Mouse (Mus musculus) liver, embryonic 12.5 days (tissue): Measurements from ENCODE around the gene Rpl4. TPM values are rescaled to one million over a fixed set of nuclear protein-coding genes. Genes with fewer than 3 reads are reported as not detected.
"Not testable (repeated sequence)": the region's sequence is repeated elsewhere in the genome, so short reads cannot be mapped to it uniquely, and the experiment has no call there.

Experiments used
- ATAC-seq: fragments of 200-750 bp; cut with Nextera tagmentation; 2 replicates; pipeline ENCODE4 v1.8.0; 2017; ENCODE audit warnings: moderate number of reproducible peaks, mild to moderate bottlenecking, moderate library complexity
- H3K27ac ChIP-seq: fragments of 300-500 bp; sonication (generic); 2 replicates; pipeline ENCODE4 v1.5.1; 2016; ENCODE audit warnings: mild to moderate bottlenecking
- H3K27me3 ChIP-seq: fragments of 300-500 bp; sonication (generic); replicated peaks from 2 replicates; pipeline ENCODE4 v1.6.1; 2016; ENCODE audit warnings: mild to moderate bottlenecking, moderate library complexity
- H3K36me3 ChIP-seq: fragments of 300-500 bp; sonication (generic); 2 replicates; pipeline ENCODE4 v1.6.1; 2016; ENCODE audit warnings: mild to moderate bottlenecking, moderate library complexity
- H3K4me1 ChIP-seq: fragments of 300-500 bp; sonication (generic); 2 replicates; pipeline ENCODE4 v1.6.1; 2016
- H3K4me2 ChIP-seq: fragments of 300-500 bp; sonication (generic); 2 replicates; pipeline ENCODE4 v1.6.1; 2016; ENCODE audit warnings: mild to moderate bottlenecking, moderate library complexity
- H3K4me3 ChIP-seq: fragments of 300-500 bp; sonication (generic); 2 replicates; pipeline ENCODE4 v1.5.1; 2016; ENCODE audit warnings: mild to moderate bottlenecking, moderate library complexity
- H3K9ac ChIP-seq: fragments of 300-500 bp; sonication (generic); 2 replicates; pipeline ENCODE4 v1.6.1; 2016; ENCODE audit warnings: mild to moderate bottlenecking, moderate library complexity
- H3K9me3 ChIP-seq: fragments of 300-500 bp; sonication (generic); replicated peaks from 2 replicates; pipeline ENCODE4 v1.6.1; 2016; ENCODE audit warnings: mild to moderate bottlenecking, moderate library complexity
- WGBS: fragments of 180-500 bp; shearing (Covaris S2); methylation state at CpG from one replicate; pipeline ENCODE4 v1.1.7; 2016; ENCODE audit not compliant: insufficient replicate concordance; 5-methylcytosine and 5-hydroxymethylcytosine counted together
- polyA plus RNA-seq: library from polyadenylated mRNA; unstranded; fragments of >200 nt; fragmentation: Nextera tagmentation; extraction: Ambion mirVana; gene quantifications from 2 replicates; pipeline ENCODE4 v1.2.1, GENCODE M21; 2016

The Rpl4 gene
- 1,196 and 1,210 TPM in 2 replicates for polyA plus RNA-seq

DNA sequence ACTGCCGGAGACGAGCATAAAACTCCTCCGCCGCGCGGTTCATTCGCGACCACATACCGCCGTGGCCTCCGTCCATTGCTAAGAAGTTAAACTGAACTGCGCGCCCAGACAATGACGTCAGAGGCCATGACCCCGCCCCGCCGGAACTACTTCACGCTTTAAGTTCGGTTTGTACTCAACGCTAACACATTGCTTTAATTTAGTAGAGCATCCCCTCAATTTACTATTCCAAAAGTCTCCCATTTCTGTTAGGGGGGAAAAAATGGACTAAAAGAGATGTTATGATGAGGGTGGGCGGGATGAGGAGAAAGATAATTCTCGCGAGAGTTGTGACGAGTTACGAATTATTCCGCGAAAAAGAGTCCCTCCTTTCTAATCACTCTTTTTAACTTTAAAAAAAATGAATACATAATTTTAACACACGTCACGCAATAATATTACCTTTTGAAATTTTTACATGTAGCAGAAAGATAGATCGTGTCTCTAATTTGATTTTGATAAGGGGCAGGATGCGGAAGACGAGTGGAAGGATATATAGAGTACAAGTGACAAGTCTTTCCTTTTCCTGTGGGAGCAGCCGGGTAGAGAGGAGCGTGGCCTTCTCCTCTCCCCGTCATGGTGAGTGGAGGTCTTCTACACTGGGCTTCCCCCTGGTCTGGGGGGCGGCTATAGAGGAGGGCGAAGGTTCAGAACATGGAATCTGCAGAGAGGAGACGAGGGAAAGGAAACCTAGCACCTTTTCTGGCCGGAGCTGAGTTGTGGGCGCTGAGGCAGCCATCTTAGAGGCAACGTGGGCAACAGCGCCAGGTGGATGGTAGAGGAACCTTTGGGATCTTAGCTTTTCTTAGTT, at the start of gene Rpl4, which contains the start of gene Zwilch:
Gene Rpl4, plus strand, starts transcription at position 560 of the 850 bp plus-strand sequence.
Gene Zwilch, minus strand, starts transcription at position 289 of the 850 bp plus-strand sequence.
- peak within 1 kb of the TSS; percentile 73 for H3K4me2 ChIP-seq
- ATAC-seq: peak; percentile 73
- peak within 1 kb of the TSS; percentile 87 for H3K27ac ChIP-seq
- H3K27me3 ChIP-seq: no peaks in the 10 kb centered on the region
- H3K4me1 ChIP-seq: peaks cover 45% of the 10 kb centered on the region
- H3K9ac ChIP-seq: peak within 1 kb of the TSS; percentile 94
- WGBS: under 1% methylated on average over 41 of the region's 42 CpGs
- H3K9me3 ChIP-seq: no peaks in the 10 kb centered on the region
- peak within 1 kb of the TSS; percentile 92 for H3K4me3 ChIP-seq
- H3K36me3 ChIP-seq: peaks cover 57% of the 10 kb centered on the region

- ATAC-seq, H3K36me3 ChIP-seq, H3K27ac ChIP-seq, H3K9me3 ChIP-seq, H3K4me2 ChIP-seq, H3K4me3 ChIP-seq, H3K27me3 ChIP-seq, H3K9ac ChIP-seq: not testable (repeated sequence)
- H3K4me1 ChIP-seq: peaks cover 16% of the 10 kb centered on the region
- 59% methylated on average over 3 of the region's 3 CpGs for WGBS
Observed at GRCm38 (mm10) chr9:64124846-64125245, 48.3 kb upstream of the Rpl4 start.

DNA sequence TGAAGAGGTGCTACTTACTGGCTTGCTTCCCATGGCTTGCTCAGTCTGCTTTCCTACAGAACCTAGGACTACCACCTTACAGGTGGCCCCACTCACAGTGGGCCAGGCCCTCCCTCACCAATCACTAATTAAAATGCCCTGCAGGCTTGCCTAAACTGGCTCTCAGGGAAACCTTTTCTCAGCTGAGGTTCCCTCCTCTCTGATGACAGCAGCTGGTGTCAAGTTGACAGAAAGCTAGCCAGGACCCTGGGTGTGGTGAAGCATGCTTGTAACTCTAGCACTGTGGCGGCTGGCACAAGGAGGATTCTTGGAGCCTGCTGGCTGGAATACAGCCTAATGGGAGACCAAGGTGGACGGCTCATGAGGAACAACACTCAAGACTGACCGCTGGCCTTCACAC, 47.9 kb upstream of the Rpl4 start:
- Histone ChIP-seq H3K4me2 (no peak overlapping the region), H3K4me3 (no peak overlapping the region), H3K9me3 (no peaks in the 10 kb centered on the region), H3K27me3 (peaks cover 5% of the 10 kb centered on the region; the same call in 1 of the 2 replicates), H3K4me1 (peaks cover 12% of the 10 kb centered on the region), H3K9ac (no peak overlapping the region), H3K27ac (no peak overlapping the region), H3K36me3 (no peaks in the 10 kb centered on the region)
- 68% methylated on average over 3 of the region's 3 CpGs for WGBS
- ATAC-seq: no peak

DNA sequence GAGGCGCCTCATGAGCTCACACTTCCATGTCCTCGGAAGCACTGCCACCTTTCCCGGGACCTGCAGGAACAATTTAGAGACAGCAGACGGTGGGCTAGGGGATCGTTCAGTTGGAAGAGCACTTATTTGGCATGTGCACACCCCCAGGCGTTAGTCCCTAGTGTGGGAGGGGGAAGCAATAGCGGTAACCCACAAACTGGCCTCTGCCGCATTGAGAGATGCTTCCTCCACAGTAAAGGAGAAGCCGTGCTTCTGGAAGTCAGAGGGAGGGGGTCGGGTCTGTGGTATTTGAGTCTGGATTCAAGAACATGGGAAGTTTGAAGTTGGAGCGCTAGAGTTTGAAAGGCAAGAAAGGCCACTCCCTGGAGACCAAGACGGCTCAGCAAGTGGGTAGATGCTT, 47.1 kb upstream of the Rpl4 start:
- Histone ChIP-seq H3K9ac (no peak overlapping the region), H3K36me3 (no peaks in the 10 kb centered on the region), H3K4me3 (no peak overlapping the region), H3K27ac (no peak overlapping the region), H3K9me3 (no peaks in the 10 kb centered on the region), H3K4me2 (no peak overlapping the region), H3K4me1 (0 out of 2 replicates have a peak, but pooled peaks cover 4% of the 10 kb centered on the region), H3K27me3 (peaks cover 5% of the 10 kb centered on the region; the same call in 1 of the 2 replicates)
- 45% methylated on average over 12 of the region's 12 CpGs for WGBS
- no peak for ATAC-seq

- H3K4me1 ChIP-seq: no peaks in the 10 kb centered on the region
- H3K4me2 ChIP-seq: no peak overlapping the region
- 72% methylated on average over 6 of the region's 6 CpGs for WGBS
- ATAC-seq: no peak
- H3K27ac ChIP-seq: no peak overlapping the region
- no peaks in the 10 kb centered on the region for H3K27me3 ChIP-seq
- H3K9ac ChIP-seq: no peak overlapping the region
- peaks cover 11% of the 10 kb centered on the region for H3K36me3 ChIP-seq
- H3K4me3 ChIP-seq: no peak overlapping the region
- no peaks in the 10 kb centered on the region for H3K9me3 ChIP-seq
Observed at GRCm38 (mm10) chr9:64131623-64132022, 41.6 kb upstream of the Rpl4 start.

DNA sequence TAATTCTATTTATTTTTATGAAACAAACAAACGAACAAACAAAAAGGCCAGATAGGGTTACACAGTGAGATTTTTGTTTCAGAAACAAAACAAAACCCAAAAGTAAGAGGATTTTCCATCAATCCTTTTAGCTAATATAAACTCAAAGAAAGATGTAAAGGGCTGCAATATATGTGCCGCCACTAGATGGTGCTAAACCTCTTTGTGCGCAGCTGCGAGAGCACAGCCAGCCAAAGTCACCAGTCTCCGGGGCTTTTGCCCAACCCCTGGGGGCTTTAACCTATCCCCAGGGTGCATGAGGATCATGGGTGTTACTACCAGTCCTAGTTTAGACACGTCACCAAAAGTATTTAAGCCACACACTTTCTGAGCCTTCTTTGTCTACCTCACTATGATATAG, 34.3 kb upstream of the Rpl4 start:
- H3K9me3 ChIP-seq, H3K27ac ChIP-seq, H3K27me3 ChIP-seq, H3K9ac ChIP-seq, H3K4me3 ChIP-seq, H3K4me2 ChIP-seq, H3K4me1 ChIP-seq, ATAC-seq: not testable (repeated sequence)
- 12% methylated on average over 6 of the region's 6 CpGs for WGBS
- H3K36me3 ChIP-seq: peaks cover 80% of the 10 kb centered on the region

GRCm38 (mm10) chr9:64139879-64140278, 33.3 kb upstream of the Rpl4 start:
- no peaks in the 10 kb centered on the region for H3K9me3 ChIP-seq
- no peak overlapping the region for H3K27ac ChIP-seq
- no peak overlapping the region for H3K9ac ChIP-seq
- H3K27me3 ChIP-seq: no peaks in the 10 kb centered on the region
- no peak for ATAC-seq
- no peak overlapping the region for H3K4me2 ChIP-seq
- peaks cover 89% of the 10 kb centered on the region for H3K36me3 ChIP-seq
- no peaks in the 10 kb centered on the region for H3K4me1 ChIP-seq
- 72% methylated on average over 9 of the region's 9 CpGs for WGBS
- no peak overlapping the region for H3K4me3 ChIP-seq

DNA sequence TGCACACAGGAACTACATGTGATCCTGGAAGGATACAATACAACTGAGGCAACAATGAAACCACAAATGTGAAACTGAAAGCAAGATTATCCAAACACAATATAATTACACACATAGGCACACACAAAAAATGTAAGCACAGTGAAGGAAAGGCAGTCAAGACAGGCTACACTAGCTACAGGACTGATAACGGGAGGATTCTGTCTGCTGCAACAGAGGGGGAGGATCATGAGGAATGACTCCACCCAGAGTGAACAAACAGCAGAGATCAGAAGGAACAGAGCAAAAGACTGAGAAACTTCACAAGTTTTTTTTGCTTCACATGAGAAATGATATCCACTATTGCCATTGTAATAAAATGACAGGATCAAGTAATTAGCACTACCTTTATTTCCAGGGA, 16.5 kb upstream of the Rpl4 start:
- no peak overlapping the region for H3K4me3 ChIP-seq
- peak; percentile 54; the same call in 1 of the 2 replicates for ATAC-seq
- H3K36me3 ChIP-seq: peaks cover 98% of the 10 kb centered on the region

DNA sequence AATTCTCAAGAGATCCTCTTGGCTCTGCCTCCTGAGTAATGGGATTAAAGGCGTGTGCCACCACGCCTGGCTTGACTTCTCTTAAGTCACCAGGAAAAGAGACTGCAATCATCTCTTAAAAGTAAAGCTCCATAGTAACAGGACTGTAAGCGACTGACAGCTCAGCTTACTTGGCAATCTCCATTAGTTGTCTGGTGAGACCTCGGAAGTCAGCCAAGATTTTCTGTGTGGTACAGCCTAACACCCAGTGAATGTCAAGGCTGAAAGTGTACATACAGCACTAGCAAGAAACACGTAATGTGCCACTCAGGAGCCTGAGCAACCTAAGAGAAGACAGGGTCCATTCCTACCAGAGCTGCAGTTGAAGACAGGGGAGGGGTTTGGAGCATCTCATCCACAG, 12.7 kb upstream of the Rpl4 start:
- Histone ChIP-seq H3K27ac (no peak overlapping the region), H3K36me3 (peaks cover 95% of the 10 kb centered on the region), H3K4me1 (peaks cover 12% of the 10 kb centered on the region), H3K9me3 (no peaks in the 10 kb centered on the region), H3K9ac (no peak overlapping the region), H3K27me3 (no peaks in the 10 kb centered on the region), H3K4me3 (no peak overlapping the region), H3K4me2 (no peak overlapping the region)
- no peak for ATAC-seq
- 82% methylated on average over 5 of the region's 5 CpGs for WGBS

More for the DNA sequence above, 16.5 kb upstream of the Rpl4 start:
- 31% methylated on average over 1 of the region's 1 CpGs for WGBS
- no peak overlapping the region for H3K9ac ChIP-seq
- no peaks in the 10 kb centered on the region for H3K9me3 ChIP-seq
- H3K27ac ChIP-seq: no peak overlapping the region
- H3K27me3 ChIP-seq: no peaks in the 10 kb centered on the region
- no peak overlapping the region for H3K4me2 ChIP-seq
- H3K4me1 ChIP-seq: peaks cover 12% of the 10 kb centered on the region

- not testable (repeated sequence) for H3K4me2 ChIP-seq, H3K9ac ChIP-seq, H3K9me3 ChIP-seq, ATAC-seq, H3K4me3 ChIP-seq, H3K27ac ChIP-seq, H3K27me3 ChIP-seq
- 77% methylated on average over 3 of the region's 3 CpGs for WGBS
- peaks cover 56% of the 10 kb centered on the region for H3K36me3 ChIP-seq
- peaks cover 24% of the 10 kb centered on the region for H3K4me1 ChIP-seq
Observed at GRCm38 (mm10) chr9:64169967-64170366, 3.2 kb upstream of the Rpl4 start.

DNA sequence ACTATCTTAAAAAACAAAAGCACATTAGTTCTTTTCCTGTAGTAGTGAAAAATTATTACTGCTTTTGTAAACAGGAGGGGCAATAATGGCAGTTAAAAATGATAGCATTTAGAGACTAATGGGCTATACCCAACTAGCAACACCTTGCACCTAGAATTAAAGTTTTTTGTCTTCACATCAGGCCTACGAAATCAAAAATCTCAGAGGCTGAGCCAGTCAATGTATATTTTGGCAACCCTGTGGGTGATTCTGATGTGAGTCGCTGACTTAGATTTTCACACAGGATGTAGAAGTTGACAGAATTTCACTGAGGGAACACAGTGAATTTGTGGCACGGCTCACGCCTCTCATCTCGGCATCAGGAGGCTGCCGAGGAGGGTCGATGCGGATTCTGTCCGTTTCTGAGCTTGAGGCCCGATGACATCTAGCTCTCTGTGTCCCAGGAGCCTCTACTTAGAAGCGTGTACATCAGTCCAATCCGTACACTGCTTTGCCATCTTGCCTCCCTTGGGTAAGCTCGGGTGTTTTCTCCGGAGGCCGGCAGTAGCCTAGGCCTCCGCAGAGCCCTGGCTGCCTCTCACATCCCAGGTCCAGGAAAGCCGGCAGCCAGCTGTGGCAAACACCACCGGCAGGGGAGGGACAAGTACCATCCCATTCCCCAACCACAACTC, 895 bp upstream of the Rpl4 start:
- H3K4me1 ChIP-seq: peaks cover 43% of the 10 kb centered on the region
- peak; percentile 58 for ATAC-seq
- WGBS: 3% methylated on average over 18 of the region's 18 CpGs
- H3K4me2 ChIP-seq: peak overlapping the region; percentile 73
- peaks cover 57% of the 10 kb centered on the region for H3K36me3 ChIP-seq
- peak overlapping the region; percentile 92 for H3K4me3 ChIP-seq
- no peaks in the 10 kb centered on the region for H3K9me3 ChIP-seq
- H3K27me3 ChIP-seq: no peaks in the 10 kb centered on the region
- H3K9ac ChIP-seq: peak overlapping the region; percentile 94
- H3K27ac ChIP-seq: peak overlapping the region; percentile 87

GRCm38 (mm10) chr9:64173666-64174220, 568 bp downstream of the Rpl4 start:
- under 1% methylated on average over 16 of the region's 16 CpGs for WGBS
- peak; percentile 14; the same call in 1 of the 2 replicates for ATAC-seq
- Histone ChIP-seq H3K4me1 (peaks cover 48% of the 10 kb centered on the region), H3K36me3 (peaks cover 57% of the 10 kb centered on the region), H3K27me3 (no peaks in the 10 kb centered on the region), H3K27ac (peak overlapping the region; percentile 87), H3K4me2 (peak overlapping the region; percentile 73), H3K9me3 (no peaks in the 10 kb centered on the region), H3K4me3 (peak overlapping the region; percentile 92), H3K9ac (peak overlapping the region; percentile 94)
